Mouse (Mus musculus) neutrophil, adult 5-6 weeks (primary cell): ENCODE data around the gene 1700016D06Rik. TPM values are rescaled to one million over a fixed set of nuclear protein-coding genes. Genes with fewer than 3 reads are reported as not detected.

Experiments
- ATAC-seq: fragments of 151-379, 151-347 bp; 2 replicates; pipeline ENCODE4 v1.8.0; 2017; ENCODE audit warnings: mild to moderate bottlenecking, moderate TSS enrichment; ENCODE audit not compliant: insufficient number of reproducible peaks, poor library complexity, low FRiP score, severe bottlenecking; ENCODE audit errors: extremely low read depth
- total RNA-seq: library from RNA; stranded (forward); fragments of 200-1000 nt; gene quantifications from 2 replicates; pipeline ENCODE4 v1.2.3, GENCODE M21; 2017

1700016D06Rik gene
- total RNA-seq, 1 experiment from 2014 or later, result not detected

- ATAC-seq, result no peak
These were observed 60.3 kb downstream of the 1700016D06Rik start for GRCm38 (mm10) chr8:11640606-11641005.

GRCm38 (mm10) chr8:11637531-11637930, 63.3 kb downstream of the 1700016D06Rik start:
- ATAC-seq, result no peak

GRCm38 (mm10) chr8:11636324-11637057, 64.4 kb downstream of the 1700016D06Rik start:
- ATAC-seq, result peak; percentile 20; the same call in 1 of the 2 replicates

GRCm38 (mm10) chr8:11635611-11636081, 65.2 kb downstream of the 1700016D06Rik start, which contains the start of gene Ankrd10:
Gene Ankrd10, minus strand, starts transcription at chr8:11635757.
- peak; percentile 92 for ATAC-seq

- peak; percentile 46 for ATAC-seq
These were observed 65.8 kb downstream of the 1700016D06Rik start for GRCm38 (mm10) chr8:11635012-11635577.

GRCm38 (mm10) chr8:11634331-11635011, 66.4 kb downstream of the 1700016D06Rik start:
- no peak for ATAC-seq

- no peak for ATAC-seq
These were observed 67.4 kb downstream of the 1700016D06Rik start for GRCm38 (mm10) chr8:11633414-11633813.

GRCm38 (mm10) chr8:11632406-11632805, 68.5 kb downstream of the 1700016D06Rik start:
- no peak for ATAC-seq

GRCm38 (mm10) chr8:11629206-11629605, 71.7 kb downstream of the 1700016D06Rik start:
- no peak for ATAC-seq

- ATAC-seq, result no peak
These were observed 72.2 kb downstream of the 1700016D06Rik start for GRCm38 (mm10) chr8:11628506-11629132.

- no peak for ATAC-seq
These were observed 73.1 kb downstream of the 1700016D06Rik start for GRCm38 (mm10) chr8:11627717-11628116.

GRCm38 (mm10) chr8:11625084-11625483, 75.8 kb downstream of the 1700016D06Rik start:
- ATAC-seq, result no peak

GRCm38 (mm10) chr8:11619091-11619490, 81.8 kb downstream of the 1700016D06Rik start:
- no peak for ATAC-seq

- ATAC-seq, result no peak
These were observed 82.8 kb downstream of the 1700016D06Rik start for GRCm38 (mm10) chr8:11618063-11618462.

- ATAC-seq, result peak; percentile 79
These were observed 84.6 kb downstream of the 1700016D06Rik start for GRCm38 (mm10) chr8:11616294-11616693.

GRCm38 (mm10) chr8:11614126-11614835, 86.6 kb downstream of the 1700016D06Rik start:
- ATAC-seq, result no peak

- no peak for ATAC-seq
These were observed 92.0 kb downstream of the 1700016D06Rik start for GRCm38 (mm10) chr8:11608848-11609247.
